In genomic region chr8:46479794-46480532, GRCm38 (mm10) we compare ENCODE assay signal across 11 mouse cellular contexts. TPM values are rescaled to one million over a fixed set of nuclear protein-coding genes. Genes with fewer than 3 reads are reported as not detected.
DNase-seq lines count a peak whose midpoint lies in the region; ATAC-seq and TF ChIP-seq lines count a peak whose summit lies in the region.
"Had no signal": no experiment of that assay in that cellular context is flagged by ENCODE, and none has a peak within 500 bp of the region (broad histone marks: within the 10 kb centered on the region; RNA-seq: fewer than 3 reads in every experiment).

No protein-coding gene starts in this region.

- H3K9ac ChIP-seq in lung, embryonic 16.5 days (ENCODE audit: low read length): no peak overlapping the region
- H3K9ac ChIP-seq in heart, postnatal 0 days (replicated peaks; ENCODE audit: low read depth, low read length): no peak overlapping the region
- H3K9ac ChIP-seq: embryonic facial prominence, embryonic 12.5 days; midbrain, embryonic 12.5 days had no signal

- WGBS in lung, embryonic 16.5 days: 23% methylated on average over 7 of the region's 7 CpGs
- 23% methylated on average over 7 of the region's 7 CpGs for WGBS in heart, postnatal 0 days

- DNase-seq in heart, adult 8-10 months (ENCODE audit: low spot score): peak; percentile 33
- DNase-seq in heart, adult 11 months: no peak
- no peak for DNase-seq in lung, postnatal 4 days
- DNase-seq in heart, postnatal 0 days (ENCODE audit: low spot score): no peak
- DNase-seq in retina, postnatal 1 day: peak; percentile 56
- no peak for DNase-seq in urinary bladder, postnatal 10 days (ENCODE audit: low spot score)
- DNase-seq in frontal cortex, postnatal 25 days (ENCODE audit: low spot score in 2 of 2): no peak
- DNase-seq: kidney, postnatal 10 days had no signal

- H3K36me3 ChIP-seq in lung, embryonic 16.5 days (ENCODE audit: control insufficient read depth, insufficient read depth, low read length): no peaks in the 10 kb centered on the region
- no peaks in the 10 kb centered on the region for H3K36me3 ChIP-seq in heart, postnatal 0 days (replicated peaks; ENCODE audit: control insufficient read depth, insufficient read depth, low read length)
- H3K36me3 ChIP-seq: embryonic facial prominence, embryonic 12.5 days; midbrain, embryonic 12.5 days had no signal

- no peak for TF ChIP-seq EP300 in heart, postnatal 0 days (IDR thresholded peaks at IDR 0.05; ENCODE audit: low read depth)

- no peak; the same call in 1 of the 2 replicates for TF ChIP-seq CTCF in heart, postnatal 0 days (IDR thresholded peaks at IDR 0.05; ENCODE audit: low read depth)

- peaks cover 24% of the 10 kb centered on the region for H3K4me1 ChIP-seq in lung, embryonic 16.5 days (replicated peaks; ENCODE audit: control insufficient read depth, insufficient read depth, low read length)
- H3K4me1 ChIP-seq in heart, postnatal 0 days (ENCODE audit: control insufficient read depth, insufficient read depth): peaks cover 35% of the 10 kb centered on the region

- ATAC-seq in lung, embryonic 16.5 days (ENCODE audit: low read depth): peak; percentile 33; the same call in 1 of the 2 replicates
- peak; percentile 84 for ATAC-seq in heart, postnatal 0 days (ENCODE audit: insufficient read depth, low read depth)

- H3K9me3 ChIP-seq in lung, embryonic 16.5 days (ENCODE audit: control insufficient read depth, low read length): no peaks in the 10 kb centered on the region
- H3K9me3 ChIP-seq in heart, postnatal 0 days (replicated peaks; ENCODE audit: control insufficient read depth, low read length): no peaks in the 10 kb centered on the region
- H3K9me3 ChIP-seq: embryonic facial prominence, embryonic 12.5 days; midbrain, embryonic 12.5 days had no signal

- H3K4me2 ChIP-seq in lung, embryonic 16.5 days (ENCODE audit: low read depth, low read length): no peak overlapping the region
- peak overlapping the region; percentile 8; the same call in 1 of the 2 replicates for H3K4me2 ChIP-seq in heart, postnatal 0 days (ENCODE audit: low read depth, low read length)
- H3K4me2 ChIP-seq: embryonic facial prominence, embryonic 12.5 days; midbrain, embryonic 12.5 days had no signal

- 0 out of 2 replicates have a peak overlapping the region, but pooled peaks have one; percentile 8 for H3K27ac ChIP-seq in lung, embryonic 16.5 days (ENCODE audit: low read length)
- peak overlapping the region; percentile 77 for H3K27ac ChIP-seq in heart, postnatal 0 days (ENCODE audit: low read depth)
- H3K27ac ChIP-seq: embryonic facial prominence, embryonic 12.5 days; midbrain, embryonic 12.5 days had no signal

- H3K4me3 ChIP-seq in lung, embryonic 16.5 days (ENCODE audit: low read length): no peak overlapping the region
- no peak overlapping the region for H3K4me3 ChIP-seq in heart, postnatal 0 days (ENCODE audit: low read depth, low read length)
- H3K4me3 ChIP-seq: embryonic facial prominence, embryonic 12.5 days; midbrain, embryonic 12.5 days had no signal

- no peaks in the 10 kb centered on the region for H3K27me3 ChIP-seq in lung, embryonic 16.5 days (ENCODE audit: control insufficient read depth, insufficient read depth, low read depth, low read length)
- H3K27me3 ChIP-seq in heart, postnatal 0 days (ENCODE audit: control insufficient read depth, insufficient read depth, low read length): no peaks in the 10 kb centered on the region
- H3K27me3 ChIP-seq: embryonic facial prominence, embryonic 12.5 days had no signal

RNA-seq across cellular contexts. Expression of gene Acsl1, which starts 9.1 kb away (rescaled TPM):
- 100 to 1,000 TPM; 930 to 978 (median 952) TPM for total RNA-seq in heart, adult 8-10 months (2022)
- polyA plus RNA-seq in lung, embryonic 16.5 days (2015; fragmentation: Nextera tagmentation; extraction: Ambion mirVana): 20.3 and 23.5 TPM in 2 replicates
- 275 and 297 TPM in 2 replicates for total RNA-seq in heart, postnatal 0 days (2014; rRNA removed; ENCODE audit: low replicate concordance)
- polyA plus RNA-seq in heart, postnatal 0 days (2015; fragmentation: Nextera tagmentation; extraction: Ambion mirVana): 271 and 291 TPM in 2 replicates

Comparison
In these comparisons a context has a peak if more than half of its experiments do, and no peak if none do; other contexts are left out.
1. DNase-seq: peak in heart, adult 8-10 months (single experiment) and retina, postnatal 1 day (single experiment); none in heart, adult 11 months (single experiment), lung, postnatal 4 days (0 of 2), heart, postnatal 0 days (single experiment), urinary bladder, postnatal 10 days (single experiment) and frontal cortex, postnatal 25 days (0 of 2).